Mouse (Mus musculus): ENCODE results near the gene 2010111I01Rik. TPM values are rescaled to one million over a fixed set of nuclear protein-coding genes. Genes with fewer than 3 reads are reported as not detected.
A peak's percentile ranks its signal among the peaks of the same experiment; 100 is the strongest.

The 2010111I01Rik gene
- polyA plus RNA-seq (2011; ENCODE audit: insufficient read depth, insufficient read length, low replicate concordance, missing spikeins), result 31.2 and 47.5 TPM in 2 replicates

GRCm38 (mm10) chr13:62964640-62965311 lies at the start of gene 2010111I01Rik:
Gene 2010111I01Rik (plus strand): TSS chr13:62964893.
- peak; percentile 27; the same call in 1 of the 2 replicates for TF ChIP-seq CTCF (IDR thresholded peaks at IDR 0.05; ENCODE audit: control insufficient read depth, insufficient read depth, low read length)
- peak; percentile 71; the same call in 1 of the 2 replicates for TF ChIP-seq POLR2A (IDR thresholded peaks at IDR 0.05; ENCODE audit: borderline replicate concordance, control insufficient read depth, low read depth, low read length)
- under 1% methylated on average over 41 of the region's 41 CpGs for WGBS
- Histone ChIP-seq H3K4me1 (ENCODE audit: control insufficient read depth, insufficient read depth, low read length) (no peaks in the 10 kb centered on the region; the same call in 1 of the 2 replicates), H3K4me3 (replicated peaks; ENCODE audit: control insufficient read depth, low read depth, low read length) (peak within 1 kb of the TSS; percentile 96), H3K27ac (ENCODE audit: control insufficient read depth, insufficient read depth, low read depth, low read length, poor library complexity) (0 out of 2 replicates have a peak within 1 kb of the TSS, but pooled peaks have one; percentile 8)

- TF ChIP-seq CTCF (IDR thresholded peaks at IDR 0.05; ENCODE audit: control insufficient read depth, insufficient read depth, low read length), result no peak
- TF ChIP-seq POLR2A (IDR thresholded peaks at IDR 0.05; ENCODE audit: borderline replicate concordance, control insufficient read depth, low read depth, low read length), result no peak
- Histone ChIP-seq H3K4me1 (ENCODE audit: control insufficient read depth, insufficient read depth, low read length) (no peaks in the 10 kb centered on the region), H3K27ac (ENCODE audit: control insufficient read depth, insufficient read depth, low read depth, low read length, poor library complexity) (no peak overlapping the region), H3K4me3 (replicated peaks; ENCODE audit: control insufficient read depth, low read depth, low read length) (no peak overlapping the region)
- 32% methylated on average over 4 of the region's 4 CpGs for WGBS
These were observed 48.0 kb upstream of the 2010111I01Rik start for GRCm38 (mm10) chr13:62916675-62917074.

- Histone ChIP-seq H3K4me1 (ENCODE audit: control insufficient read depth, insufficient read depth, low read length) (no peaks in the 10 kb centered on the region), H3K27ac (ENCODE audit: control insufficient read depth, insufficient read depth, low read depth, low read length, poor library complexity) (no peak overlapping the region), H3K4me3 (replicated peaks; ENCODE audit: control insufficient read depth, low read depth, low read length) (no peak overlapping the region)
- WGBS, result 19% methylated on average over 1 of the region's 1 CpGs
- TF ChIP-seq POLR2A (IDR thresholded peaks at IDR 0.05; ENCODE audit: borderline replicate concordance, control insufficient read depth, low read depth, low read length), result no peak
- no peak for TF ChIP-seq CTCF (IDR thresholded peaks at IDR 0.05; ENCODE audit: control insufficient read depth, insufficient read depth, low read length)
These were observed 47.1 kb upstream of the 2010111I01Rik start for GRCm38 (mm10) chr13:62917416-62918110.

GRCm38 (mm10) chr13:62919647-62920341 lies 44.9 kb upstream of the 2010111I01Rik start:
- Histone ChIP-seq H3K27ac (ENCODE audit: control insufficient read depth, insufficient read depth, low read depth, low read length, poor library complexity) (no peak overlapping the region), H3K4me1 (ENCODE audit: control insufficient read depth, insufficient read depth, low read length) (no peaks in the 10 kb centered on the region), H3K4me3 (replicated peaks; ENCODE audit: control insufficient read depth, low read depth, low read length) (no peak overlapping the region)
- TF ChIP-seq CTCF (IDR thresholded peaks at IDR 0.05; ENCODE audit: control insufficient read depth, insufficient read depth, low read length) (peak; percentile 83), POLR2A (IDR thresholded peaks at IDR 0.05; ENCODE audit: borderline replicate concordance, control insufficient read depth, low read depth, low read length) (no peak)
- 38% methylated on average over 11 of the region's 11 CpGs for WGBS

GRCm38 (mm10) chr13:62922645-62923044 lies 42.0 kb upstream of the 2010111I01Rik start:
- TF ChIP-seq POLR2A (IDR thresholded peaks at IDR 0.05; ENCODE audit: borderline replicate concordance, control insufficient read depth, low read depth, low read length), result no peak
- TF ChIP-seq CTCF (IDR thresholded peaks at IDR 0.05; ENCODE audit: control insufficient read depth, insufficient read depth, low read length), result no peak

GRCm38 (mm10) chr13:62923182-62923581 lies 41.5 kb upstream of the 2010111I01Rik start:
- no peak for TF ChIP-seq CTCF (IDR thresholded peaks at IDR 0.05; ENCODE audit: control insufficient read depth, insufficient read depth, low read length)
- no peak for TF ChIP-seq POLR2A (IDR thresholded peaks at IDR 0.05; ENCODE audit: borderline replicate concordance, control insufficient read depth, low read depth, low read length)
- WGBS, result 82% methylated on average over 8 of the region's 8 CpGs
- no peak overlapping the region for H3K4me3 ChIP-seq (replicated peaks; ENCODE audit: control insufficient read depth, low read depth, low read length)
- H3K27ac ChIP-seq (ENCODE audit: control insufficient read depth, insufficient read depth, low read depth, low read length, poor library complexity), result no peak overlapping the region
- H3K4me1 ChIP-seq (ENCODE audit: control insufficient read depth, insufficient read depth, low read length), result no peaks in the 10 kb centered on the region; the same call in 1 of the 2 replicates

More at GRCm38 (mm10) chr13:62922645-62923044, 42.0 kb upstream of the 2010111I01Rik start:
- Histone ChIP-seq H3K27ac (ENCODE audit: control insufficient read depth, insufficient read depth, low read depth, low read length, poor library complexity) (no peak overlapping the region), H3K4me3 (replicated peaks; ENCODE audit: control insufficient read depth, low read depth, low read length) (no peak overlapping the region), H3K4me1 (ENCODE audit: control insufficient read depth, insufficient read depth, low read length) (no peaks in the 10 kb centered on the region; the same call in 1 of the 2 replicates)
- 72% methylated on average over 3 of the region's 3 CpGs for WGBS

GRCm38 (mm10) chr13:62926479-62926878 lies 38.2 kb upstream of the 2010111I01Rik start:
- WGBS, result 73% methylated on average over 1 of the region's 1 CpGs
- H3K27ac ChIP-seq (ENCODE audit: control insufficient read depth, insufficient read depth, low read depth, low read length, poor library complexity), result no peak overlapping the region
- no peak overlapping the region for H3K4me3 ChIP-seq (replicated peaks; ENCODE audit: control insufficient read depth, low read depth, low read length)
- peaks cover 1% of the 10 kb centered on the region; the same call in 1 of the 2 replicates for H3K4me1 ChIP-seq (ENCODE audit: control insufficient read depth, insufficient read depth, low read length)
- TF ChIP-seq POLR2A (IDR thresholded peaks at IDR 0.05; ENCODE audit: borderline replicate concordance, control insufficient read depth, low read depth, low read length) (no peak), CTCF (IDR thresholded peaks at IDR 0.05; ENCODE audit: control insufficient read depth, insufficient read depth, low read length) (peak; percentile 48)
